Mouse (Mus musculus) spleen, postnatal 36 days (tissue): ENCODE data around the gene Cebpa.

Experiments used
- DNase-seq, 2 experiments: peaks; one replicate each; pipeline ENCODE4 v3.0.0; 2022; ENCODE audit warnings: low spot score in 2 of 2, mixed read lengths in 1 of 2

Cebpa gene

GRCm38 (mm10) chr7:35118841-35119413, at the start of gene Cebpa:
TSS of gene Cebpa (plus strand) at chr7:35119293.
- DNase-seq, result peak; percentile 69 to 78

- DNase-seq, result no peak
Observed at GRCm38 (mm10) chr7:35076645-35077044, 42.4 kb upstream of the Cebpa start.

DNA sequence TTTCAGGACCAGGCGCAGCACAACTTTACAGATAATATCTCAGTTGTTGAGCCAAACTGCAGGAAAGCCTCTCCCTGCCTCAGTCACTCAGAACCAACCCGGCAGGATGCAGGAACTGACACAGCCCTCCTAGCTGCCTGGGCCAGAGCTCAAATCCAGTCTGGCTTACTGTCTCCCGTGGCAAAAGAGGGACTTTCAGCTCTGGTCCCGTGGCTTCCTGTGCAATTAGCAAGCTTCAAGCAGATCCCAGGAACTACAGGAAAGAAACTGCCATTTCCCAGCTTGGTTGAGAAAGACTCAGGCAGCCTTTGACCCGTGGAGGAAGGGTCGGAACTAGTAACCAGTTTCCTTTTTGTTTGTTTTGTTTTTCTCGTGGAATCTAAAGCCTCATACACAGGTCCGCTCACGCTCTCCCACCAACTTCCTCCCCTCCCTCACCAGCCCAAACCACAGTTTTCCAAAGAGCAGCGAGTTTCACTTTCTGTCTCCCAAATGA, 38.2 kb upstream of the Cebpa start:
- DNase-seq, result peak in 1 of 2 experiments; percentile 11

- DNase-seq, result no peak
Observed at GRCm38 (mm10) chr7:35081406-35082104, 37.5 kb upstream of the Cebpa start.

DNA sequence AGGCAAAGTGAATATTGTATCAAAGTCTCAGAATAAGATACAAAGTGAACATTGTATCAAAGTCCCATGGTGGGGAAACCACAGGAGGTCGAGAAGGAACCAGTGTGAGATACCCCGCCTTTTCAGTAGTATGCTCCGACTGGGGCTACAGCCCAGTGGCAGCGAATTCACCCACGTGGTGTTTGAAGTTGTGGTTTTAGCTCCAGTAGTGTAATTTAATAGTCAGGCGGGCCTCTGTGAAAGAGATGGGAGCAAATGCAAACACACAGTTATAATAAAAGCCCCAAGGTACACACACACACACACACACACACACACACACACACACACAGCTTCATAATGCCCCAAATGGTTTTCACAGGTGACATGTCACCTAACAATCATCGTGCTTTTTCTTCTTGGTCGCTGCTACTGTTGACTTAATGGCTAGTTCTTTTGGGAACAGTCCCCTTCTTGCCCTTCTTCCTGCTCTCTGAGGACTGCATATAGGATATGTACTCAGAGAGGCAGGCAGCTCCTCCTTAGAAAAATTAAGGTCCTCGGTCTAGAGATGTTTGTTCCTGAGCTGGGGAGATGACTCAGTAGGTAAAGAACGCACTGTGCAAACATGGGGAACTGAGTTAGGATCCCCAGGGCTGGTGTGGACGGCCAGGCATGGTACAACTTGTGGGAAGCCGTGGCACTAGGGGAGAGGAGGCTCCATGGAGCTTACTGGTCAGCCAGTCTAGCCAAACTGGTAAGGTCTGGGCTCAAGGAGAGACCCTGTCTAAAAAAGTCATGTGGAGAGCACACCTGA, 34.3 kb upstream of the Cebpa start:
- no peak for DNase-seq

GRCm38 (mm10) chr7:35086271-35086861, 32.7 kb upstream of the Cebpa start:
- no peak for DNase-seq

- DNase-seq, result no peak
Observed at GRCm38 (mm10) chr7:35090550-35090949, 28.5 kb upstream of the Cebpa start.

DNA sequence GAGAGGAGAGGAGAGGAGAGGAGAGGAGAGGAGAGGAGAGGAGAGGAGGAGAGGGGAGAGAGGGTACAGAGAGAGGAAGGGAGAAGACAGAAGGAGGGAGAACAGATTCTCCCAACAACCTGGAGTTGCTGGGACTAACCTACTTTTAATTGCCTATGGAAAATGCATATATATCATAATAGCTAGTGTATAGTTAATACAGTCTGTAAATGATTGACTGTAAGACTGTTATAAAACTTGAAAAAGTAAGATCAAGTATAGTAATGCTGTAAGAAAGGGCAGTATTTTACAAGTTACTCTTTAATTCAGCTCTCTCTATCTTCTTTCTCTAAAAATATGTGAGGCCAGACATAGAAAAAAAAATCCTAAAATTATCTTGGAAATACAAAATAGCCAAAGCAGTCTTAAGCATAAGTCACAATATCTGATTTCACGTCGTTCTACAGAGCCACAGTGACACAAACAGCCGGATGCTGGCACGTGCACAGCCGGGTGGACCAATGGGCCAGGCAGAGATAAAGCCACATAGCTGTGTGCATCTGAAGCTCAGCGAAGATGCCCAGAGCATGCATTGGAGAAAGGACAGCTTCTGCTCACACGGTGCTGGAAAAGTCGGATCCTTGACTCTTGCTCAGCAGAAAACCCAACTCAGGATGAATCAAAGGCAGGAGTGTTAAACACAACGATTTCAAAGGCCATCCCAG, 24.0 kb upstream of the Cebpa start:
- DNase-seq, result no peak

- DNase-seq, result no peak
Observed at GRCm38 (mm10) chr7:35098777-35099176, 20.3 kb upstream of the Cebpa start.

DNA sequence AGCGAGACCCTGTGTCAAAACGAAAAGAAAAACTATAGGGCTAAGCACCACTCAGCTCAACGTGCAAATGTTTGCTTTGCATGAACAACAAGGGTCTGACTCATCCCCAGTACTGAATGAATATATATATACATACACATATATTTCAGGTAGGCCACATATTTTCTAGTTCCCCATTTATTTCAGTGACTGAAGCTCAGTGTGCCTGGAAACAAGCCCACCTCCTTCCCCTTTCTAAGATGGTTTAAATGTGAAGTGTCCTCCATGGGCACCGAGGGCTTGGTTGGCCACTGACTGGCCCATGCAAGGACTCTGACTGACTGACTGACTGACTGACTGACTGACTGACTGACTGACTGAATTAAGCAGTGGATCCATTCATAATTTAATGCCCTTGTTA, 19.6 kb upstream of the Cebpa start:
- DNase-seq, result no peak

- DNase-seq, result no peak
Observed at GRCm38 (mm10) chr7:35106614-35107013, 12.5 kb upstream of the Cebpa start.

GRCm38 (mm10) chr7:35107630-35108029, 11.5 kb upstream of the Cebpa start:
- no peak for DNase-seq

GRCm38 (mm10) chr7:35108046-35108445, 11.0 kb upstream of the Cebpa start:
- no peak for DNase-seq

GRCm38 (mm10) chr7:35108663-35109062, 10.4 kb upstream of the Cebpa start:
- DNase-seq, result no peak

- no peak for DNase-seq
Observed at GRCm38 (mm10) chr7:35113136-35113535, 6.0 kb upstream of the Cebpa start.

DNA sequence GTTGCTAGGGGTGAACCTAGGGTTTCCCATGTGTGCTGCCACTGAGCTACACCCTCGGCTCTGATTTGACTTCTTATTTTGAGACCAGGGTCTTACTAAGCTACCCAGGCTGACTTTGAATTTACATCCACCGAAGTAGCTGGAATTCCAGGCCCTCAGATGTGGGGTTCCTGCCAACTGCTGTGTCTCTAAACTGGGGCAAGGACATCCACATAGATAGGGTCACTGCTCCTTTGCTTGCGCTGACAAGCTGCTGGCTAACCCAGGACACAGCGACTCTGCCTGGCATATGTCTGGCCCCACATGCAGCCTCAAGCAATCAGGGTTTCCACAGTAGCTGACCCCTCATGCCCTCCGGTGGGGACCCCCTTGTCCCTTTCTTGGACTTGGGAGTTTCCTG, 5.4 kb upstream of the Cebpa start:
- no peak for DNase-seq

DNA sequence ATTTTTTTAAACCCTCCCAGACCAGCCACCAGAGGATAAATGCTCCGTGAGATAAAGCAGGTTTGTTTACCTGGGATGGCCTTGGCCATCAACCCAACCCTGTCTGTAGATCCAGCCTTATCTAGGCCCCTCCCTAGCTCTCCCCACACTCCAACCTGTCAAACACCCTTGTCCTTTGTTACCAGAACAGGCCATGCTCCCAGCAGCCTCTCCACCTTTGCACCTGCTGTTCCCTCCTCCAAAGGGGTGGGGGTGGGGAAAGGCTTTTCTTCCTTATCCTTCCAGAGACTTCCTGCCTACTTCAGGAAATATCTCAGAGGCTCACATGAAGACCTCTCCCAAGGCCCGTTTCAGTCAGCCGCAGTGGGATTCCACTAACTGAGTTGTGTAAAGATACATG, 2.6 kb upstream of the Cebpa start:
- no peak for DNase-seq

GRCm38 (mm10) chr7:35117052-35117451, 2.0 kb upstream of the Cebpa start:
- DNase-seq, result no peak

DNA sequence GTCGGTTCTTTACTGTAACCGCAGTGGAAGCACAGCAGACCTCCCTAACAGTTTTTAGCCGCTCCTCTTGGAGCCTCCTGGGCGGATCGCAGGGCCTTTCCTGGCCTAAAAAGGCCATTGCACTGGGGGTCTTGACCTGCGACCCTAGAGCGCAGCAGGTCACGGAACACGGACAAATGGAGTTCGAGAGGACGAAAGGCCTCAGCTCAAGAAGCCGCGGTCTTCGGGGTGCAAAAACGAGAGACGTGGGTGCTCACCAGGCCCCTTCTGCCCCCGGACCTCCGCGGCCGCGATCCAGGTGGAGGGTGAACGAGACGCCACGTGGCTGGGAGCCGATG, 1.4 kb upstream of the Cebpa start:
- DNase-seq, result no peak

- peak; percentile 29 to 35 for DNase-seq
Observed at GRCm38 (mm10) chr7:35118099-35118781, 853 bp upstream of the Cebpa start.

DNA sequence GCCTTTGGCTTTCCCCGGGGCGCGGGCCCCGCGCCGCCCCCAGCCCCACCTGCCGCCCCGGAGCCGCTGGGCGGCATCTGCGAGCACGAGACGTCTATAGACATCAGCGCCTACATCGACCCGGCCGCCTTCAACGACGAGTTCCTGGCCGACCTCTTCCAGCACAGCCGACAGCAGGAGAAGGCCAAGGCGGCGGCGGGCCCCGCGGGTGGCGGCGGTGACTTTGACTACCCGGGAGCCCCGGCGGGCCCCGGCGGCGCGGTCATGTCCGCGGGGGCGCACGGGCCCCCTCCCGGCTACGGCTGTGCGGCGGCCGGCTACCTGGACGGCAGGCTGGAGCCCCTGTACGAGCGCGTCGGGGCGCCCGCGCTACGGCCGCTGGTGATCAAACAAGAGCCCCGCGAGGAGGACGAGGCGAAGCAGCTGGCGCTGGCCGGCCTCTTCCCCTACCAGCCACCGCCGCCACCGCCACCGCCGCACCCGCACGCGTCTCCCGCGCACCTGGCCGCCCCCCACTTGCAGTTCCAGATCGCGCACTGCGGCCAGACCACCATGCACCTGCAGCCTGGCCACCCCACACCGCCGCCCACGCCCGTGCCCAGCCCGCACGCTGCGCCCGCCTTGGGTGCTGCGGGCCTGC, 533 bp downstream of the Cebpa start:
- no peak for DNase-seq
